Mouse (Mus musculus): ENCODE data around the gene Slit1. TPM values are rescaled to one million over a fixed set of nuclear protein-coding genes. Genes with fewer than 3 reads are reported as not detected.

The Slit1 gene
- total RNA-seq, 2 experiments from 2014 or later = 59.0 to 60.6 TPM

- Histone ChIP-seq H3K4me3 (no peak overlapping the region), H3K27ac (no peak overlapping the region)
- no peak for TF ChIP-seq CTCF (IDR thresholded peaks at IDR 0.05)
- intact Hi-C loops (cut with DNase I) = no loop called here
- DNase-seq (ENCODE audit: extremely low spot score in 1 of 2, low spot score in 2 of 2) = no peak
Observed at GRCm38 (mm10) chr19:41579311-41579920, 164.0 kb downstream of the Slit1 start.

DNA sequence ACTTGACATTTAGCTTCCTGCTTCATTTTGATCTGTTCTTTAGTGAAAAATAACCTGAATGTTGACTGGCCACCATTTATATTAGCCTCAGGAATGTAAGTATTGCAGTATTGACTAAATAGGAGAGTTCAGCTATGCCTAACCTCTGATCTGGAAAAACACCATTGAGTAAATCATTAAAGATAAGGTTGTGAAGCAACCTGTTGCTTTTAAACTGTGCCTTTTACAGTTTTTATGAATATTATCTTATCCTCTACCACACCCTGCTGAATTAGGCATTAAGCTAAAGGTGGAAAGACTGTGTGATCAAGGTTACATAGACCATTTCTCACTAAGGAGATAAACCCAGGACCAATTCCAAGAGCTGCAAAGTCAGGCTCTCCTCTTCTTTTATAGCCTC lies 165.9 kb downstream of the Slit1 start:
- Histone ChIP-seq H3K27ac (no peak overlapping the region), H3K4me3 (no peak overlapping the region)
- no peak for TF ChIP-seq CTCF (IDR thresholded peaks at IDR 0.05)
- DNase-seq (ENCODE audit: extremely low spot score in 1 of 2, low spot score in 2 of 2) = no peak
- intact Hi-C loops (cut with DNase I) = no loop called here

DNA sequence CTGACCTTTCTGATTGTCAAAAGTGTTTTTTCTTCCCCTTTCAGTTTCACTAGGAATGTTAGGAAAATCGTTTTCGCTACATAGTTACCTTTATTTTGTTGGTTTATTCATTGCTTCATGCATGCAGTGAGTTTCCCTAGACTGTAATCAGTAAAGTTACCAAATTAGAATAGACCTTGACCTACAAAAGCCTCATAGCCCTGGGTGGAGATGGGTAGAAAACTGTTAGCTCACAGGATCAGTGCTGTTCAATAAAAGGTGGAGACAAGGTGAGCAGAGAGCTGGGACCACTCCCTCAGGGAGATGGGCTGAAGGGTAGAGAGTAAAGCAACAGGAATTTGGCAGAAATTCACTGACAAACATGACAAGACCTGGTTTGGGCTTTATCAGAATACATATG lies 169.8 kb downstream of the Slit1 start:
- intact Hi-C loops (cut with DNase I) = no loop called here
- Histone ChIP-seq H3K4me3 (no peak overlapping the region), H3K27ac (no peak overlapping the region)
- no peak for TF ChIP-seq CTCF (IDR thresholded peaks at IDR 0.05)
- DNase-seq (ENCODE audit: extremely low spot score in 1 of 2, low spot score in 2 of 2) = no peak

- DNase-seq (ENCODE audit: extremely low spot score in 1 of 2, low spot score in 2 of 2) = no peak
- intact Hi-C loops (cut with DNase I) = no loop called here
- TF ChIP-seq CTCF (IDR thresholded peaks at IDR 0.05) = no peak
Observed at GRCm38 (mm10) chr19:41568791-41569190, 174.7 kb downstream of the Slit1 start.

GRCm38 (mm10) chr19:41560856-41561255 lies 182.6 kb downstream of the Slit1 start:
- no peak for TF ChIP-seq CTCF (IDR thresholded peaks at IDR 0.05)
- DNase-seq (ENCODE audit: extremely low spot score in 1 of 2, low spot score in 2 of 2) = no peak
- Histone ChIP-seq H3K4me3 (no peak overlapping the region), H3K27ac (no peak overlapping the region)
- intact Hi-C loops (cut with DNase I) = no loop called here

More at GRCm38 (mm10) chr19:41568791-41569190, 174.7 kb downstream of the Slit1 start:
- H3K4me3 ChIP-seq = no peak overlapping the region
- no peak overlapping the region for H3K27ac ChIP-seq

DNA sequence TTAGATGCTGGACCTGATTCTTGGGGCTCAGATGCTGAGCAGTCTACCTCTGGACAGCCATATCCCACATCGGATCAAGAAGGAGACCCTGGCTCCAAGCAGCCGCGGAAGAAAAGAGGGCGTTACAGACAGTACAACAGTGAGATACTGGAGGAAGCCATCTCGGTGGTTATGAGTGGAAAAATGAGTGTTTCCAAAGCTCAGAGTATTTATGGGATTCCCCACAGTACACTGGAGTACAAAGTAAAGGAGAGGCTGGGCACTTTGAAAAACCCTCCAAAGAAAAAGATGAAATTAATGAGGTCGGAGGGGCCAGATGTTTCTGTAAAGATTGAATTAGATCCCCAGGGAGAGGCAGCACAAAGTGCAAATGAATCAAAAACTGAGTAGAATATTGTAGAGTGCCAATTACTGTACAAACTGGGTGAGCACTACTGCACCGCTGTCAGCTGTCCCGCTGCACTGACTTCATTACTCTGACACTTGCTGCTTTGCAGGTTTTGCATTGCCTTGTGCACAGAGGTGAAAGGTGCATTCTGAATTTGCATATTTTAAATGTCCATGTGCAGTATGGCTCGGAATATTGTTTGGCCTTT lies 184.5 kb downstream of the Slit1 start:
- intact Hi-C loops (cut with DNase I) = no loop called here
- no peak for TF ChIP-seq CTCF (IDR thresholded peaks at IDR 0.05)
- DNase-seq (ENCODE audit: extremely low spot score in 1 of 2, low spot score in 2 of 2) = no peak
- no peak overlapping the region for H3K27ac ChIP-seq
- H3K4me3 ChIP-seq = no peak overlapping the region

DNA sequence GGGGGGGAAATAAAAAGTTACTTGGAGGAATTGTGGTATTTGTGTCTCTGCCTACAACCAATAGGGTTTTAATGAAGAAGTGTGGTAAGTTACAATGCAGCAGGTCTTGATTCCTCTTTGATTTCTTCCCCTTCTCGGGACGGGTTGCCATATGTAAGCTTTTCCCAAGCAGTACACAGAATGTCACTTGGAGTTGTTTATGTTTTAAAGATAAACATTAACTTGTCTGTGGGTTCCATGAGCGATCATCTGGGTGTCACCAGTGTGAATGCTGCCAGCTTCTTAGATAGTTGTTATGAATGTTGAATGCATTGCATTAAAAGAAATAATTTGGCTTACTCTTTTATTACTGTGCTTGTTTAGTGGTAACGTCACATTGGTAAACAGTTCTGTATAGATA lies 186.0 kb downstream of the Slit1 start:
- no peak overlapping the region for H3K4me3 ChIP-seq
- DNase-seq (ENCODE audit: extremely low spot score in 1 of 2, low spot score in 2 of 2) = no peak
- intact Hi-C loops (cut with DNase I) = no loop called here
- TF ChIP-seq CTCF (IDR thresholded peaks at IDR 0.05) = no peak
- H3K27ac ChIP-seq = no peak overlapping the region

GRCm38 (mm10) chr19:41556981-41557380 lies 186.5 kb downstream of the Slit1 start:
- H3K27ac ChIP-seq = no peak overlapping the region
- TF ChIP-seq CTCF (IDR thresholded peaks at IDR 0.05) = no peak
- H3K4me3 ChIP-seq = no peak overlapping the region
- intact Hi-C loops (cut with DNase I) = no loop called here
- DNase-seq (ENCODE audit: extremely low spot score in 1 of 2, low spot score in 2 of 2) = no peak

Small RNA genes lying within 50 kb of the gene (microRNA-seq; reads per million reads assigned to microRNA genes)
- 0 to 0.49 reads per million in 2 experiments for gene Mir8091

Other genes starting within 250 kb of the Slit1 start
- 10 to 100 TPM; 13.7 to 15.9 TPM for gene Gm340, start 161.3 kb downstream of the Slit1 start, total RNA-seq (2021)
- gene Arhgap19, start 58.4 kb upstream of the Slit1 start, total RNA-seq (2021) = 1 to 10 TPM; 3.0 to 3.3 TPM
- 10 to 100 TPM; 14.5 to 17.7 TPM for gene Frat1, start 86.3 kb upstream of the Slit1 start, total RNA-seq (2021)
- gene Frat2, start 104.5 kb upstream of the Slit1 start, total RNA-seq (2021) = 1 to 10 TPM; 7.7 to 8.4 TPM
- 10 to 100 TPM; 33.0 to 34.1 TPM for gene Rrp12, start 152.5 kb upstream of the Slit1 start, total RNA-seq (2021)
- gene Pgam1, start 168.3 kb upstream of the Slit1 start, total RNA-seq (2021) = 100 to 1,000 TPM; 539 to 569 TPM
- gene Exosc1, start 189.8 kb upstream of the Slit1 start, total RNA-seq (2021) = 10 to 100 TPM; 22.7 to 27.9 TPM
- 10 to 100 TPM; 39.3 to 48.9 TPM for gene Zdhhc16, start 189.8 kb upstream of the Slit1 start, total RNA-seq (2021)
- 10 to 100 TPM; 34.7 to 38.2 TPM for gene Mms19, start 237.5 kb upstream of the Slit1 start, total RNA-seq (2021)
- gene Ubtd1, start 238.1 kb upstream of the Slit1 start, total RNA-seq (2021) = 10 to 100 TPM; 10.9 to 12.1 TPM